Mouse (Mus musculus): ENCODE data around the gene Tcte1.

Tcte1 gene

GRCm38 (mm10) chr17:45584096-45584896, 61.1 kb downstream of the Tcte1 start:
- DNase-seq (ENCODE audit: low read depth, low spot score) = no peak

GRCm38 (mm10) chr17:45584939-45585678, 61.9 kb downstream of the Tcte1 start:
- no peak for DNase-seq (ENCODE audit: low read depth, low spot score)

GRCm38 (mm10) chr17:45585725-45586448, 62.7 kb downstream of the Tcte1 start:
- no peak for DNase-seq (ENCODE audit: low read depth, low spot score)

- DNase-seq (ENCODE audit: low read depth, low spot score) = no peak
Measured at GRCm38 (mm10) chr17:45586449-45586837, 63.2 kb downstream of the Tcte1 start.

- DNase-seq (ENCODE audit: low read depth, low spot score) = no peak
Measured at GRCm38 (mm10) chr17:45588370-45588769, 65.1 kb downstream of the Tcte1 start.

- DNase-seq (ENCODE audit: low read depth, low spot score) = no peak
Measured at GRCm38 (mm10) chr17:45589236-45589635, 66.0 kb downstream of the Tcte1 start.

GRCm38 (mm10) chr17:45589844-45590243, 66.6 kb downstream of the Tcte1 start:
- DNase-seq (ENCODE audit: low read depth, low spot score) = no peak

GRCm38 (mm10) chr17:45590410-45590809, 67.2 kb downstream of the Tcte1 start:
- DNase-seq (ENCODE audit: low read depth, low spot score) = no peak

- no peak for DNase-seq (ENCODE audit: low read depth, low spot score)
Measured at GRCm38 (mm10) chr17:45591701-45592605, 68.7 kb downstream of the Tcte1 start.

Data from WW6 (cell line).